Mouse (Mus musculus) erythroblast, embryonic 14.5 days (primary cell): ENCODE measurements around the gene Hoxd10.

ENCODE experiments used
- GATA1 ChIP-seq: IDR thresholded peaks from 2 replicates; pipeline ENCODE4 v1.6.1; 2012; ENCODE audit warnings: low read length, inconsistent platforms, mixed read lengths
- TAL1 ChIP-seq: IDR thresholded peaks from 3 replicates; pipeline ENCODE4 v1.6.1; 2012; ENCODE audit warnings: low read length, inconsistent platforms, mixed read lengths

DNA sequence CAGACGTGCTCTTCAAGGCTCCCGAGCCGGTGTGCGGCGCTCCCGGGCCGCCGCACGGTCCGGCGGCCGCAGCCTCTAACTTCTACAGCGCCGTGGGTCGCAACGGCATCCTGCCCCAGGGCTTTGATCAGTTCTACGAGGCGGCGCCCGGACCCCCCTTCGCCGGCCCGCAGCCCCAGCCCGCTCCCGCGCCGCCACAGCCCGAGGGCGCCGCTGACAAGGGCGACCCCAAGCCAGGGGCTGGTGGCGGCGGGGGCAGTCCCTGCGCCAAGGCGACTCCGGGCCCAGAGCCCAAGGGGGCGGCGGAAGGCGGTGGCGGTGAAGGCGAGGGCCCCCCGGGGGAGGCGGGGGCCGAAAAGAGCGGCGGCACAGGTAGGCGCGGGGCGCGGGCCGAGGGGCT lies 8.9 kb upstream of the Hoxd10 start:
- TF ChIP-seq GATA1 (no peak), TAL1 (no peak)
